Mouse (Mus musculus) common myeloid progenitor, adult 5-6 weeks (primary cell): Measurements from ENCODE around the gene Prex1. TPM values are rescaled to one million over a fixed set of nuclear protein-coding genes. Genes with fewer than 3 reads are reported as not detected.
"Not testable (repeated sequence)": the region's sequence is repeated elsewhere in the genome, so short reads cannot be mapped to it uniquely, and the experiment has no call there.

Experiments used
- ATAC-seq: replicated peaks from 2 replicates; pipeline ENCODE4 v1.8.0; 2016; ENCODE audit warnings: low read depth, mild to moderate bottlenecking, moderate TSS enrichment, inconsistent platforms; ENCODE audit not compliant: poor library complexity, severe bottlenecking
- total RNA-seq: library from RNA; stranded (forward); fragments of 200-1000, 187-1606 nt; gene quantifications from 2 replicates; pipeline ENCODE4 v1.2.3, GENCODE M21; 2017

The Prex1 gene
- total RNA-seq, 1 experiment from 2014 or later: 26.2 TPM

DNA sequence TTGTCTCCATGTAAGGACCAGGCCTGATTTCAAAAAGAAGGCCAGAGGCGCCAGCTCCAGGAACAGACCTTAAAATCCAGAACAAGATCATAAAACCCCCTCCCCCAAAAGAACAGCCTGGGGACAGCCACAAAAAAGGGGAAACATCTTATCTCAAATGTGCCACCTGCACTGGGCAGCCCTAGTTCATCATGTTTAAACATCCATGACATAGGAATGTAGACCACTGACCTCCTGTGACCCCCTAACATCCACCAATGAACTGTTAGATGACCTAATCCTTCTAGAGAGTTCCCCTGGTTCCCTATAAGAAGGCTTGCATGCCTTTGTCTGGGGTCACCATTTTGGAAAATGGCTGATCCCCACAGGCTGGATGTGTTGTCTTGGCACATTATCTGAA is 173.4 kb downstream of the Prex1 start:
- ATAC-seq: peak; percentile 75

DNA sequence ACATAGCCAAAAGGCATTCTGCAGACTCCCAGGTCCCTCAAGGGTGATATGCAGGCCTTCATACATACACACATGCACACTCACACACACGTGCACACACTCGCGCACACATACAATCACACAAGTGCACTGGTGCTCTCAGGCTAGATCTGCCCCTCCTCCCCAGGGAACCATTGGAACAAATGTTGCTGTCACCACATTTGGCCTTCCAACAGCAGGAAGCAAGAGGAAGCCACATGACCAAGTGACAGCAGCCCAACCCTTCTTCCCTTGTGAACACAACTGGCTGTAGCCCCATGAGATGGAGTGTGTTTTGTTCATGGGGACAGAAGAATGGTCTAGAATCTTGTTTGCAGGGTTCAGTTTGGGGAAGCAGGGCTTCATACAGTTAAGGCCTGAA is 176.7 kb downstream of the Prex1 start:
- peak; percentile 52; the same call in 1 of the 2 replicates for ATAC-seq

DNA sequence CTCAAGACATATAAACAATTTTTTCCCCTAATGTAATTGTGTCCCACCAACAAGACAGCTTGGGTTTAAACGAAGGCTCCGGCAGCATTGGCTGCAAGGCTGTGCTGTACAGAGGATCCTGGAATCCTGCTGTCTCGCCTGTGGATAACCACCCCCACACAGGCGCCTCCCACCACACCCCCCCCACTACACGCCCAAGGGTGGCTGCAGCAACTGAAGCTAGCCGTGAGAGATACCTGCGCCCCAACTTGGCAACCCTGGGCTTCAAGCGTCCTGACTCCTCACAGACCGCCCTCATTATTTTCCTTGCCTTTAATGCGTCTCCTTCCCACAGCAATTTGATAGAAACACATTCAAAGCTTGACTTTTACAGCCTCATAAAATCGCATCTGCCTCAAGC is 178.1 kb downstream of the Prex1 start:
- no peak for ATAC-seq

DNA sequence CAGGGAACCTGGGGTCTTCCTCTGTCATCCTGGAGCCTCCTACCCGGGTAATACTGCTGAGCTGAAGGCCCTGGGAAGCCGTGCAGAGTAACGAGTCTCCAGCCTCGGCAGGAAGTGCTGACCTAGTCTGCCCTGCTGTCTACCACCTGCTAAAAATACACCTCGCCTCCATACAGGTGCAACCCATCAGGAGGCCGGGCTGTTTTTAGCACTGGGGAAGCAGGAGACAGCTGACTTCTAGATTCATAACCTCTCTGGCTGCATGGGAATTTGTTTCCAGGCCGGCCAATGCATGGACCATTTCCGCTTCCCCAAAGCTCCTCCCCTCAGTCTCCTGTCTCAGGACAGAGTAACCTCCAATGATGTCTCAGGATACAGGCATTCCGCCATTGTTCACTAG is 187.4 kb downstream of the Prex1 start:
- ATAC-seq: no peak

DNA sequence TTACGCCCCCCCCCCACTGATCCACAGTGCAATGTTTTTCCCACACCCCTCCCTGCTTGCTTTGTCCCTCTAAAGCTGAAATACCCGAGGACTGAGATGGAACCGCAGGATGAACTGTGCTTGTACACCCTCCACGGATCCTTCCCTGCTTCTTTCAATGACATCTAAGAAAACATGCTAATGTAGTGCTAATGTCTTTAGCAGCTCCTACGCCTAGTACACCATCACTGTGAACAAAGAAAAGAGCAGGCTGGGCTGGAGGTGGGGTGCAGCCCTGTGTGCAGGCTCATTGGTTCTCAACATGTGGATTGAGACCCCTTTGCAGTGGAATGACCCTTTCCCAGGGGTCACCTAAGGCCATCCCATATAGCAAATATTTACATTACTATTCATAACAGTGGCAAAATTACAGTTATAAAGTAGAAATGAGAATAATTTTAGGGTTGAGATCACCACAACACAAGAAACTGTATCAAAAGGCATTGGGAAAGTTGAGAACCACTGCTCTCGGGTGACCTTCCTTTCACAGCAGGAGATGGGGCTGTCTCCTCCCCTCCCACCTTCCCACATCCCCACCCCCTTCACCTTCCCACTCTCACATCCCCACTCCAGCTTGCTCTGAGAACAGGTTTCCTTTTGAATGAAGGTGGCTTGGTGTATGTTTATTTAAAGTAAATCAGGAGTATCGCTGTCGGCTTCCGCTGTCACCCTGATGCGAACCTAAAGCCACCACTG is 190.3 kb downstream of the Prex1 start:
- ATAC-seq: no peak

DNA sequence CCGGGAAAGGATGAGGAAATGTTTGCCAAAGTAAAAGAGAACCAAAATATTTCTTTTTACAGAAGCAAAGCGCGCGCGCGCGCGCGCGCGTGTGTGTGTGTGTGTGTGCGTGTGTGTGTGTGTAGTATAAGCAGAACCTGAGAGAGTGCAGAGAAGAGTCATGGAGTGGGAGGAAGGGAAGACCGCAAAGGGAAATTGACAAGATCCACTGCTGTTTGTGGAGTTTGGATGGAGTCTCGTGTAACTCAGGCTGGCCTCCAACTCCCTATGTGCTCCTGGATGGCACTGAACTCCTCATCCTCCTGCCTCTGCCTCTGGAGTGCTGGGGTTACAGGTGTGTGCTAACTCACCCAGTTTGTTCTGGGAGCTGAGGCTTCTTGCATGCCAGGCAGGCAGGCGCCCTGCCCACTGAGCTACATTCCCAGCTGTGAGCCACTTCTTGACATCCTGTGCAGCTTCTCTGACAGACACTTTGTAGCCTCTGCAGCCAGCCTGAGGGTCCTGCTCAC is 191.0 kb downstream of the Prex1 start:
- ATAC-seq: no peak

DNA sequence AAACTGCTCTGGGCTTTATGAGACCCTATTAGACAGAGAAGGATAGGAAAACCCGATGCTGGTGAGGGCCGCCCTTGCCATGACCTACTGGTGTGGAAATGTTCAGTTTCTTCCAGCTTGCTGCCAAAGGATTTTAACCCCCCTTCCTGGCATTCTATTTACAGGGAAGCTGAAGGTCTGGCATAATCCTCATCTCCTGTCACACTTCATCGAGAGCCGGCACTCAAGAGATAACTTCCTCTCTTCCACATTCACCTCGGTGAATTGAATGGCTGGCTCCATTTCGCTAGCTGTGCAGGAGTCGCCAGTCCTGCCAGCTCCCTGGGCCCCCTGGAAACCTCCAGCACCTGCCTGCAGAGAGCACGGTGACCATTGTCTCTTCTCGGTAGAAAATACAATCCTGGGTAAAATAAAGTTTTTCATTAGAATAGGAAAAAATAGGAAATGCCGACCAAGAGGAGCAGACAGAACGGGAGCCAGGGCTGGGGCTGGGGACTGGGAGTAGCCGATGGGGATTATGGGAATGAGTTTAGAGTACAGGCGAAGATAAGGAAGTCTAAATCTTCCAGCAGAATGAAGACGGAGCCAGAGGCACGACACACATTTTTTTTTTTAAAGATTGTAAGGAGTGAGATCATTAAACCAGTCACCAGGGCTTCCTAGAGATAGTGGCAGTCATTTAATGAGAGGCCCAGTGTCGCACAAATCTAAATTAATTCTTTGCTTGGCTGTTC is 191.6 kb downstream of the Prex1 start:
- no peak for ATAC-seq

DNA sequence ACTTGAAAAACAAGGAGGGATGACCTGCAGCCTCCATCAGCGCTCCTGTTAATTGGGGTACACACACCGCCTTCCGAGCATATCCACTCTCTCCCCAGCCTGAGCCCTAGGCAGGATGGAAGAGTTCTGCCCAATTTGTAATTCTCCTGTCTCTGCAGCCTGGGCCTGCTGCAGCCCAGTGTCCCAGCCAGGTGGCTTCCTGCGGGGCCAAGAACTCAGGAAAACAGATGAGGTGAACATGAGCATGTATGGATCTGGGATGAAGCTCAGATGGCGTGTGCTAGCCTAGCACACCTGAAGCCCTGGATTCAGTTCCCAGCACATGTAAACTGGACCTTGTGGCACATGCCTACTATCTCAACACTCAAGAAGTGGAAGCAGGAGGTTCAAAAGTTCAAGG is 192.2 kb downstream of the Prex1 start:
- no peak for ATAC-seq

DNA sequence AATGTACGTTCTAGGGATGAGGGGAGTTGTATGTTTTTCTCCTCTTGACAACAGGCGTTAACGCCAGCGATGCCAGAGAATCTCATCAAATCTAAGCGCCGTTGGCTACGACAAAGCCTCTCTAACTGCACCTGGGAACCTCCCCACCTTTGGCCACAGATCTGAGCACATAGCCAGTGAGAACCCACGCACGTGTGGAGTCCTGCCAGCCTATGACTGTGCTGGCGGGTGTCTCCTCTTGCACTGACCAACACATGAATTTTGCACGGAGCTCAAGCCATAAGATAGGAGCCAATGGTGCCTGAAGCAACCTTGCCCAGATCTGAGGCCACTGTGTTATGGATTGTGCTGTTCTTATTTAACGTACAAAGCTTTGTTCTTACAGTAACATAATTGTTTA is 193.1 kb downstream of the Prex1 start:
- ATAC-seq: no peak

DNA sequence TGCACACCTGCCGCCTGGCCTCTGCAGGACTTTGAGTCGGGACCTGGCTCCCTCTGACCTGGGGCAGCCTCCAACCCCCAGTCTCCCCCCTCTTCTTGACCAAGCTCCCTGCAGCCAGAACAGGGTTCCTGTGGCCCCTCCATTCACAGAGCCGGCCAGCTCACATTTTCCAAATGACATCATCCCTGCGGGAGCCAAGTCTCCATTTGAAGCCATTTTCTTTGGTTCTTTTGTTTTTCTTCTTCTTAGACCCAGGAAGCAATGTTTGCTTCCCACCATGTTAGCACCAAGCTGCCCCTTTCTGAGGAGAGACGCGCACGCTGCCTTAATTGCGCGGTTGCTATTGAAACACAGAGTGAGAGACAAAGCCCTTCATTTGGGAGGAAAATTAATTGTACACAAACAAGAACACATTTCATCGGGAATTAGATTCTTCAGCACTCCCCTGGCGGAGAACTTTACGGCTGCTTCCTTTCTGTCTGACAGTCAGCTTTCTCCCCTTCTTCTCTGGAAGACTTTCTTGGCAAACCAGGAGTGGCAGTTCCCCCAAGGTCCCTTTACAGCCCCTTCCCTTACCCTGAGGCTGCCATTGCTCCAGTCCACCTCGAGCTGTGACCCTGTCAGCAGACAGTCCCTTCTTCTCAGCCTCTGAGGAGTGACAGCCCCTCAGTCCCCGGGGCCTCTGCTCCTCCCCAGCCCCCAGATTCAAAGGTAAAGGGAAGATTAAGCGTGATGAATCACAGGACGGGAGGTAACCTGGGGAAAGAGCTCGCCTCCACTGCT is 196.0 kb downstream of the Prex1 start:
- ATAC-seq: not testable (repeated sequence)

DNA sequence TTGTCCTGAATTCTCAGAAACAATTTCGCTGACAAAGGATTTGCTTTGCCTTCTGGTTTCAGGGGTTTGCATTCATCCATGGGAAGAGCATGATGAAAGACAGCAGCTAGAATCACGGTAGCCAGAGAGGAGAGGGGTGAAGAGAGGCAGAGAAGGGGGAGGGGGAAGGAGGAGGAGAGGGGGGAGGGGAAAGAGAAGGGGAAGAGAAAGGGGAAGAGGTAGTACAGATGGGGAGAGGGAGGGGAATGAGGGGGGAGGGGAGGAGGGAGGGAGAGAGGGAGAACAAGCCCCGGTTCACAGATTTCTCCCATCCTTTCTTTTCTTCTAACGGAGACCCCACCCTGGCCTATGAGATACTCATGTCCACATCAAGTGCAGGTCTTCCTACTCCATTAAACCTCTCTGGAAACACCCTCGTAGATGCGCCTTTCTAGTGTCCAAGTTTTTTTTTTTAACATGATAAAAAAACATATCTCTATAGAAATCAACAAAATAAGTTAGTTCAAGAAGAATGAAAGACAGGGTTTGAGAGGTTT is 196.7 kb downstream of the Prex1 start:
- ATAC-seq: no peak

Other genes starting within 250 kb of the Prex1 start
- gene Trp53rkb, start 78.7 kb upstream of the Prex1 start, total RNA-seq: 0.50 and 1.6 TPM in 2 replicates
- 21.3 and 31.1 TPM in 2 replicates for gene Arfgef2, start 91.8 kb upstream of the Prex1 start, total RNA-seq
- gene Cse1l, start 192.2 kb upstream of the Prex1 start, total RNA-seq: 141 and 172 TPM in 2 replicates